In the genomic region with DNA sequence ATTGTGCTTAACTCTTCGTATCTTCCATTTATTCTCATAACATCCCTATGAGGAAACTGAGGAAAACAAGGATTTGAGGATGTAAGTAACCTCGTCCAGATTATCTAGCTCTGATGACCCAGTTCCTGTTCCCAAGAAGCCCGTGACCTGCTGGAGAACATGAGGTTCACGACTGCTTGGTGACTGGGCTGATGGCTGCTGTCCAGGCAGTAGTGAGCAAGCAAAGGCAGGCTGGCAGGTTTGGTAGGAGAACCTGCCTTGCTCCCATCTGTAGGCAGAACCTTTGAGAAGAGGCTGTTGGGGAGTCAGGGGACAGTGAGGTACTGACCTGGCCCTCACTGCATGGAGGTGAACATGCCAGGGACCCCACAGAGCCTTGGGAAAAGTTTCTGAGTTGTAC, we compare ENCODE assay signal across 24 mouse cellular contexts. TPM values are rescaled to one million over a fixed set of nuclear protein-coding genes. Genes with fewer than 3 reads are reported as not detected.
A peak's percentile ranks its signal among the peaks of the same experiment; 100 is the strongest.
DNase-seq lines count a peak whose midpoint lies in the region; ATAC-seq and TF ChIP-seq lines count a peak whose summit lies in the region.
"Had no signal": no experiment of that assay in that cellular context is flagged by ENCODE, and none has a peak within 500 bp of the region (broad histone marks: within the 10 kb centered on the region; RNA-seq: fewer than 3 reads in every experiment).

No protein-coding gene starts in this region.

- no peak overlapping the region for H3K27ac ChIP-seq in cerebellum, adult 2 months (ENCODE audit: insufficient read depth, low read length)
- H3K27ac ChIP-seq in hindbrain, embryonic 10.5 days: peak overlapping the region; percentile 82
- no peak overlapping the region for H3K27ac ChIP-seq in hindbrain, embryonic 11.5 days (ENCODE audit: low read depth, low read length)
- 0 out of 2 replicates have a peak overlapping the region, but pooled peaks have one; percentile 1 for H3K27ac ChIP-seq in midbrain, embryonic 10.5 days (replicated peaks)
- H3K27ac ChIP-seq in midbrain, embryonic 14.5 days (replicated peaks; ENCODE audit: low read depth, low read length): no peak overlapping the region
- H3K27ac ChIP-seq: forebrain, embryonic 10.5 days; heart, adult 2 months; heart, embryonic 10.5 days; hindbrain, postnatal 0 days had no signal

- no peak for TF ChIP-seq CTCF in cerebellum, adult 2 months (IDR thresholded peaks at IDR 0.05; ENCODE audit: borderline replicate concordance, insufficient read depth, low read depth, low read length)

- H3K4me2 ChIP-seq in hindbrain, embryonic 11.5 days (replicated peaks; ENCODE audit: low read depth, low read length): no peak overlapping the region
- no peak overlapping the region for H3K4me2 ChIP-seq in midbrain, embryonic 14.5 days (ENCODE audit: low read length)
- H3K4me2 ChIP-seq: forebrain, embryonic 13.5 days; hindbrain, embryonic 14.5 days had no signal

- peaks cover 11% of the 10 kb centered on the region for H3K4me1 ChIP-seq in cerebellum, adult 2 months (ENCODE audit: control insufficient read depth, insufficient read depth, low read length)
- peaks cover 72% of the 10 kb centered on the region for H3K4me1 ChIP-seq in hindbrain, embryonic 10.5 days (replicated peaks)
- peaks cover 9% of the 10 kb centered on the region for H3K4me1 ChIP-seq in hindbrain, embryonic 11.5 days (replicated peaks; ENCODE audit: control insufficient read depth, insufficient read depth, low read length)
- peaks cover 74% of the 10 kb centered on the region for H3K4me1 ChIP-seq in midbrain, embryonic 10.5 days
- H3K4me1 ChIP-seq in midbrain, embryonic 14.5 days (ENCODE audit: control insufficient read depth, insufficient read depth, low read length): peaks cover 51% of the 10 kb centered on the region

- H3K27me3 ChIP-seq in cerebellum, adult 2 months (ENCODE audit: control insufficient read depth, insufficient read depth, low read length): no peaks in the 10 kb centered on the region
- no peaks in the 10 kb centered on the region for H3K27me3 ChIP-seq in hindbrain, embryonic 10.5 days (ENCODE audit: insufficient read depth, poor library complexity, severe bottlenecking)
- H3K27me3 ChIP-seq in hindbrain, embryonic 11.5 days (ENCODE audit: control insufficient read depth, insufficient read depth, low read length): no peaks in the 10 kb centered on the region
- H3K27me3 ChIP-seq in midbrain, embryonic 10.5 days (ENCODE audit: low read depth, poor library complexity, severe bottlenecking): no peaks in the 10 kb centered on the region
- H3K27me3 ChIP-seq in midbrain, embryonic 14.5 days (ENCODE audit: control insufficient read depth, insufficient read depth, low read length): no peaks in the 10 kb centered on the region
- H3K27me3 ChIP-seq: CH12.LX; forebrain, embryonic 13.5 days; Patski had no signal

- no peaks in the 10 kb centered on the region for H3K9me3 ChIP-seq in hindbrain, embryonic 10.5 days
- no peaks in the 10 kb centered on the region for H3K9me3 ChIP-seq in hindbrain, embryonic 11.5 days (ENCODE audit: control insufficient read depth, low read length)
- H3K9me3 ChIP-seq in midbrain, embryonic 10.5 days (replicated peaks): no peaks in the 10 kb centered on the region
- no peaks in the 10 kb centered on the region for H3K9me3 ChIP-seq in midbrain, embryonic 14.5 days (ENCODE audit: control insufficient read depth, low read length)
- H3K9me3 ChIP-seq: forebrain, embryonic 10.5 days; forebrain, embryonic 13.5 days; G1E; heart, embryonic 10.5 days had no signal

- H3K36me3 ChIP-seq in hindbrain, embryonic 10.5 days: no peaks in the 10 kb centered on the region
- H3K36me3 ChIP-seq in hindbrain, embryonic 11.5 days (ENCODE audit: control insufficient read depth, insufficient read depth, low read length): no peaks in the 10 kb centered on the region
- H3K36me3 ChIP-seq in midbrain, embryonic 10.5 days: no peaks in the 10 kb centered on the region
- H3K36me3 ChIP-seq in midbrain, embryonic 14.5 days (ENCODE audit: control insufficient read depth, insufficient read depth, low read length): no peaks in the 10 kb centered on the region
- H3K36me3 ChIP-seq: forebrain, embryonic 10.5 days; G1E; heart, embryonic 10.5 days had no signal

- WGBS in cerebellum, adult 2 months: 50% methylated on average over 4 of the region's 4 CpGs
- WGBS in hindbrain, embryonic 10.5 days: 93% methylated on average over 4 of the region's 4 CpGs
- WGBS in hindbrain, embryonic 11.5 days: 88% methylated on average over 4 of the region's 4 CpGs
- 88% methylated on average over 4 of the region's 4 CpGs for WGBS in midbrain, embryonic 10.5 days
- 91% methylated on average over 4 of the region's 4 CpGs for WGBS in midbrain, embryonic 14.5 days

- H3K4me3 ChIP-seq in cerebellum, adult 2 months (replicated peaks; ENCODE audit: insufficient read depth, low read depth, low read length): no peak overlapping the region
- no peak overlapping the region for H3K4me3 ChIP-seq in hindbrain, embryonic 10.5 days
- no peak overlapping the region for H3K4me3 ChIP-seq in hindbrain, embryonic 11.5 days (ENCODE audit: low read depth, low read length)
- no peak overlapping the region for H3K4me3 ChIP-seq in midbrain, embryonic 10.5 days
- no peak overlapping the region for H3K4me3 ChIP-seq in midbrain, embryonic 14.5 days (replicated peaks; ENCODE audit: low read depth, low read length)
- H3K4me3 ChIP-seq: forebrain, embryonic 10.5 days; forebrain, embryonic 13.5 days; heart, adult 2 months; heart, embryonic 10.5 days had no signal

- DNase-seq in cerebellum, postnatal 25 days: peak; percentile 31 to 58
- DNase-seq in cerebellum, adult 2 months: no peak
- no peak for DNase-seq in hindbrain, embryonic 10.5 days (ENCODE audit: low spot score)
- DNase-seq in hindbrain, embryonic 11.5 days (ENCODE audit: low spot score): no peak
- DNase-seq in midbrain, embryonic 10.5 days (ENCODE audit: low spot score): no peak
- no peak for DNase-seq in midbrain, embryonic 14.5 days
- no peak for DNase-seq in right cerebral cortex, postnatal 25 days
- DNase-seq: adrenal gland, adult 2 months; adrenal gland, postnatal 14 days; B cell, adult 2 months; cerebellum, adult 8-10 months; gastrocnemius, postnatal 14 days; heart, adult 2 months had no signal

- H3K9ac ChIP-seq in hindbrain, embryonic 11.5 days (ENCODE audit: low read depth, low read length): no peak overlapping the region
- no peak overlapping the region for H3K9ac ChIP-seq in midbrain, embryonic 14.5 days (replicated peaks; ENCODE audit: low read length)
- H3K9ac ChIP-seq: forebrain, embryonic 13.5 days; hindbrain, embryonic 14.5 days had no signal

- ATAC-seq in hindbrain, embryonic 11.5 days (ENCODE audit: low FRiP score): no peak
- no peak for ATAC-seq in midbrain, embryonic 14.5 days (ENCODE audit: low FRiP score, low TSS enrichment)
- ATAC-seq: forebrain, embryonic 13.5 days; forebrain, embryonic 16.5 days; hindbrain, postnatal 0 days; inflammation-experienced regulatory T-cells, adult 6 months; intestine, embryonic 16.5 days; Patski had no signal

- no peak for TF ChIP-seq POLR2A in cerebellum, adult 2 months (IDR thresholded peaks at IDR 0.05; ENCODE audit: borderline replicate concordance, insufficient read depth, low read length)

RNA-seq across cellular contexts. Expression of a gene that starts 26.0 kb away (rescaled TPM):
- polyA plus RNA-seq in cerebellum, adult 2 months (2012; rRNA removed): 991 and 1,020 TPM in 2 replicates
- polyA plus RNA-seq in hindbrain, embryonic 10.5 days (2016; fragmentation: Nextera tagmentation; extraction: Ambion mirVana): 1,379 and 1,527 TPM in 2 replicates
- 1,456 and 1,584 TPM in 2 replicates for polyA plus RNA-seq in hindbrain, embryonic 11.5 days (2014; fragmentation: Nextera tagmentation; extraction: Ambion mirVana)
- polyA plus RNA-seq in midbrain, embryonic 10.5 days (2016; fragmentation: Nextera tagmentation; extraction: Ambion mirVana): 1,473 and 1,491 TPM in 2 replicates
- 2,581 and 2,856 TPM in 2 replicates for polyA plus RNA-seq in midbrain, embryonic 14.5 days (2014; fragmentation: Nextera tagmentation; extraction: Ambion mirVana)

Comparison
In these comparisons a context has a peak if more than half of its experiments do, and no peak if none do; other contexts are left out.
1. DNase-seq: peak in cerebellum, postnatal 25 days (2 of 2); none in cerebellum, adult 2 months (0 of 2), hindbrain, embryonic 10.5 days (single experiment), hindbrain, embryonic 11.5 days (single experiment), midbrain, embryonic 10.5 days (single experiment), midbrain, embryonic 14.5 days (single experiment) and right cerebral cortex, postnatal 25 days (single experiment).
2. H3K27ac ChIP-seq: peak in hindbrain, embryonic 10.5 days (single experiment) and midbrain, embryonic 10.5 days (single experiment); none in cerebellum, adult 2 months (single experiment), hindbrain, embryonic 11.5 days (single experiment) and midbrain, embryonic 14.5 days (single experiment).